Mouse (Mus musculus) right cerebral cortex, adult 18-20 months (tissue): ENCODE data around the gene Bcl11b.
A peak's percentile ranks its signal among the peaks of the same experiment; 100 is the strongest.

Experiments used
- DNase-seq: peaks from one replicate; pipeline ENCODE4 v3.0.0; 2022; ENCODE audit warnings: mixed read lengths

The Bcl11b gene

DNA sequence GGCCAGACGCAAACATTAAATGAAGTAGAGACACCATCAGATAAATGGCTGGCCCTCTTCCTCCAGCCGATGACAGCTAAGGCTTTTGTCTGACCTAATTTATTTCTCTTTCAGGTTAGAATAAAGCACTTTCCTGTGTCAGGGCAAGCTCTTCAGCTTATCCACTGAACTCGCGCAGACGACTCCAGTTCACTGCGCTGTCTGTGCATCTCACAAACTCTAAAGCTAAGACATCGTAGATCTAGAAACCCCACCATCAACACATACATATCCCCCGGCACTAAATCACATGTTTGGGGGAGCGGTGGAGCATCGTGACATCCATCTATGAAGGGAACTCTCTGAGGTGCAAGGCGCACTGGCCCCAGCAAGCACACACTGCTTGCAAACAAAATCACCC is 5.5 kb downstream of the Bcl11b start:
- no peak for DNase-seq

DNA sequence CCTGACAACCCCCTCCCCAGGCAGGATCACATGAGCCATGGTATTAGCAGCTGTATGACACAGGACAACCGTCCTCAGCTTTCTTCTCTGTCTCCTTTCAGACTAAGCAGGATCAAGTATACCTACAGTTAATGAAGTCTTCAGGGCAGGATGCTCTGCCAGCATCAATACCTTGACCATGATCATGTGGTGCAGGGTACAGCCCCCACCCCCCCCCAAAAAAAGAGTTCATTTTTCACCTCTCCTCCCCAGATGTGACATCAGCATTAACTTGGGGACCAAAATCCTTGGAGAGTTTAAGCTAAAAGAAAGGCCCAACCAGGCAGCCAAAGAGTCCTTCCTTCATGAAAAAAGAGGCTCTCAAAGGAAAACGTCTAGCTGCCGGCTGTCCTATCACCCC is 6.2 kb downstream of the Bcl11b start:
- no peak for DNase-seq

DNA sequence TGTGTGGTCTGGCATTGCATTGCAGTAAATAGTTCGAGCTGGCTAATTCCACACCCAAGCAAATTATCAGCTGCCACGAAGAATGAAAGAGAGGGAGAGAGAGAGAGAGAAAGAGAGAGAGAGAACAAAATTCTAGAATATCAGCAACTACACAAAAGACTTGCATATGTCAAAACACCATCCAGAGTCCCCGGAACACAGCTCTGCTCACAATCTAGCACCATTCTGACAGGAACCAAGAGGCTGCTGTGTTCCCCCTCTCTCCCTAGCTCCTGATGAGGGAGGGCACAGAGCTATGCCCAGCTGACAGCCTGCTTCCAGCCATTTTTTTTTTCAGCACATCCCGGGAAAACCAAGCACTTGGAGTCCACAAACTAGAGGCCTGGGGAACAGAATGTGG is 6.6 kb downstream of the Bcl11b start:
- DNase-seq, result no peak

DNA sequence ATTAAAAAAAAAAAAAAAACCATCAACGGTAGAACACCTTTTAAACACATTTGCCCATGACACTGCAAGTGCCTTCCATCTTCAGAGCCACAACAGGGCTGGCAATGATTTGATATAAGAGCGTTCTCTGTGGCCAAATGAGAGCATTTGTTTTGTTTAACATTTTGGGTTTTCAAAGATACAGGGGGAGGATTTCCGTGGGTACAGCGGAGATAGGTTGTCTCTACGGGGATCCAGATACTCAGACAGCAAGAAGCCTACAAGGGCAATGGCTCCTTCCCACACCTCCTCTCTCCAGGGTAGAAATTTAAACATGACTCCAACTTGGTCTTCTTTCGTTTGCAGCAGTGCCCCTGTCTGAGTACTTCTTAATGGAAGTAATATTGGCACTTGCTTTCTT is 7.2 kb downstream of the Bcl11b start:
- DNase-seq, result no peak

DNA sequence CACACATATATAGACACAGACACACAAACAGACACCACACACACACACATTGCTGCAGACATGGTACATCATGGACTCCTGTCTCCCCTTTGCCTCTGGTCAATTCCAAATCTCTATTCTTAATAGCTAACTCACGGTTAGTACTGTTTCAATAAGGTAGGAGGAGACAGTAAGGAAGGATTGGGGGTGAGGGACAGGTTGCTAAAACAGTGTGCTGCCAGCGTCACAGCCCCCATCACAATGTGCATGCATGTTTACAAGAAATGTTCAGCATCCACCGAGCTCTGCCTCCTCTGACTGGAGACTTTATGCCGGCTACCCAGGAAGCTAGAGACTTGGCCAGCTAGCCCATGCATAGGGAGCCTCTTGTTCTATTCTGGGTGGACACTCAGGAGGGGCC is 9.0 kb downstream of the Bcl11b start:
- DNase-seq, result no peak

DNA sequence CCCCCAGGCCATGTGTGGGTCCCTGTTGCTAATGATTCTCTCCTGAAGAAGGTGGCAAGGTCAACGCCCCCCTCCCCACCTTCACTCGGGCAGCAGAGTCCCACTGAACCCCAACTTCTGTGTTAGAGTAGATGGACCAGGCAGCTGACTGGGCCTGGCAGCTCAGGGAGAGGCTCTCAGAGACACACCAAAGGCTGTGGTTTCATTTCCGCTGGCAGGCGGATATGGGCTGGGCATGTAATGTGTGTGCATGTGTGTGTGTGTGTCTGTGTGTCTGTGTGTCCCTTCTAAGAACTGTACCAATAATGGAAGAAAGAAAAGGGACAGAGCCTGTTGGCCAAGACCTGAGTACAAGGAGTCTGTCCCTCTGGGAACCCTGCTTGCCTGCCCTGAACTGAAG is 10.4 kb downstream of the Bcl11b start:
- DNase-seq, result no peak

DNA sequence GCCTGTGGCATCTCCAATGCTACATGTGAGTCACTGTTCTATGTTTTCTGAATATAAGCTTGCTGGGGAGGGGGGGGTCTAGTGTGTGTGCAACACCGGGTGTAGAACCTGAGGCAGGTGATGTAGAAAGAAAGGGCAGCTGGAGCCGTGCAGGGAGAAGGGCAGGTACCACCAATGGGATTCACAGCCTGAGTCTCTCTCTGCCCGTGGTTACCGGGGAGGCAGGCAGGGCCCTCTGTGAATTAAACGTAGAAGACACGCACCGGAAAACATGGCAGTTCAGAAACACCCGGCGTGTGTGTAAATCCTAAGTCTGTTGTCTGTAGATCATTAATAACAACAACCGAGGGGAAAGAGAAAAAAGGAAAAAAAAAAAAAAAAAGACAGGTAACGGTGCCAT is 12.2 kb downstream of the Bcl11b start:
- DNase-seq, result no peak

DNA sequence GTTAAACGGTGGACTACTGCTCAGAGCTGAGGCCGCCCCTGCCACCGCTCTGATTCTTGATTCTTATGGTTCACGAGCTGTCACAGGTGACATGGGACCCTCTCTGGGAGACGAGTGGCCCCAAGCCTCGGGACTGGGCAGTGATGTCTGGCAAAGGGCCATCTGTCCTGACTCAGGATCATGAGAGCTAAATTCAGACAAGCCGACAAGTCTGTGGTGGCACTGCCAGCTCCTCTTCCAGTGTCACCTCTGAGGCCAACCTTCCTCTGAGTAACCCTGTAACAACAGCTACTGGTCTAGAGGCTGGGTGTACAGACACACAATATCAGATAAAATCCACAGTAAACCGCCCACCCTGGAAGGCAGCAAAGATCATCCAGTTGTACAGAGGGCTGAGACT is 20.2 kb downstream of the Bcl11b start:
- DNase-seq, result no peak

DNA sequence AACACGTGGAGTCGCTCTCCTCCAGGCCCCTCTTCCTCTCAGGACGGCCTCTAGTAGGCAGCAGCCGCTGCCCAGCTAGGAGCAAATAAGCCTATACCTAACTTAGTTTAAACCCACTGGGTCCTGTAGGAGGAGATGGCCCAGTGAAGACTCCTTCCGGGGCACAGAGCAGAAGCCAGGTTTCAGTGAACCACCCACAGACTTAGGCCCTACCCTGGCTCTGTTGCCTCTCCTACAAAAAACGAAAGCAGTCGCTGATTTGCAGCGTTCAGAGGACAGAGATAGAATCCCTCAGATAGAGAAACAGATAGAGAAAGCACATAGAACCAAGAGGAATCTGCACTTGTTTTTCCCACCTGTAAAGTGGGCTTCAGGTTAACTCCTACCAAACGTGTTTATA is 21.1 kb downstream of the Bcl11b start:
- no peak for DNase-seq

DNA sequence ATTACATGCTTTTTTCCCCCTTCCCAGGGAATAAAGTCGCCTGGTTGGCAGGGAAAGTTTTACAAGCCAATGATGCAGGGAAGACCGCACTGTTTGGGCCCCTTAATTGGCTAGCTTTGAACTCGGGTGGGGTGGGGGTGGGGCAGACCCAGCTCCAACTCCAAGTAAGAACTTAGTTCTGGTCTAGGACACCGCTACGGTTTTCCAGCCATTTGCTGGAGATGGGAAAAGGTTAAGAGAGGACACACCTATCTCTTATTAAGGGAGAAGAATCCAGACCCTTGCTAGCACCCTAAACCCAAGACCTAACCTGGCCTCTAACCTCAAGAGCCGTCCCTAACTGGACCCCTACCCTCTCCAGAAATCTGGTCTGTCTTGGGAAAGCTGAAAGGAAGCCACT is 22.2 kb downstream of the Bcl11b start:
- DNase-seq, result no peak

DNA sequence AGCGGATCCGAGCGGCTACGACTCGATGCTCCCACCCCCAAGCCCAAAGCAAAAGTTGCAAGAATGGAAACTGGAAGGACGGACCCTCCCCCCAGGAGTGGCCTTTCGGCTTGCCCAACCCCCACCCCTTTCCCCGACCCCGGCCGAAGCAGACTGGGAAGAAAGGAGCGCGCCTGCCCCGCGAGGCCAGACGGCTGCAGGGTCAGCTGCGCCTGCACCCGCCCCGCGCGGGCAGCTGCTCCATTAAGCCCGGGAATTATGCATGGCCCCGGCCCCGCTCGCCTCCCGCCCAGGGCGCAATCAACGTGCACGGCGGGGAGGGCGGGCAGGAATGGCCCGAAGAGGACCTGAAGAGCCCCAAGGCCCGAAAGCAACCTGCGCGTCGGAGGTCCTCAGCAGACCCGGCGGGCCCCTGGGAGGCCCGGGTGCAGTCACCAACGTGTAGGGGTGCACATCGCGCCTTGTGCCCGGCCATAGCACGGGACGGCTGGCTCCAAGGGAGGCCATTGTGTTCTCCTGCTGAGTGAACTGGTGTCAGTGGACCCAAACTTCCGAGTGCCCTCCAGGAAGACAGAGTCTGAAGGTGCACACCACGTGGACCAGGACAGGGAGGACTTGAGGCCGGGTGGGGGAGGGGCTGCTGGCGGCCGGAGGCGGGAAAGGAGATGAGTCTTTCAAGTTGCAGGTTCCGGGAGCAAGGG is 23.0 kb downstream of the Bcl11b start:
- no peak for DNase-seq

DNA sequence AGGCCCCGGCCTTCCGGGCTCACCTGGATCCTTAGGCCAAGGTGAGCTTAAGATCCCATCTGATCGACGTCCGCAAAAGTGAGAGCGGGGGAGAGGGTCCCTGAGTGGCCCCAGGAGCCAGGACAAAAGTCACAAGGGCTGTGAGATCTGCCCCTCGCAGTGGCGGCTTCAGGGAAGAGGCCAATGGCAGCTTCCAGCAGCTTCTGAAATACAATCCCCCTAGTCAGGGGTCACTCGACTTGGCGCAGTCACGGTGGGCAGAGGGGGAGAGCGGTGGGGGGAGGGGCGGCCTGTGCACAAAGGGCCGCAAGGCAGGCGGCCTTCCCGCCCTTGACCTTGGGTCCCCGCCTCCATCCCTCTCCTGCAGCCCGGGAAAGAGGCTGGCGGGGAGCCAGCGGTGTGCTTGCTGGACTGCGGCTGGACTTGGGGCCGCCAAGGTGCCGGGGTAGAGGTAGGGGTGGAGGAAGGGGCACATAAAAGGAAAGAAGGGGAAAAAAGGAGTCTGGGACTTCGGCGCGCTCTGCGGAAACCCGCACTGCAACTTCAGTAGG is 23.6 kb downstream of the Bcl11b start:
- no peak for DNase-seq

DNA sequence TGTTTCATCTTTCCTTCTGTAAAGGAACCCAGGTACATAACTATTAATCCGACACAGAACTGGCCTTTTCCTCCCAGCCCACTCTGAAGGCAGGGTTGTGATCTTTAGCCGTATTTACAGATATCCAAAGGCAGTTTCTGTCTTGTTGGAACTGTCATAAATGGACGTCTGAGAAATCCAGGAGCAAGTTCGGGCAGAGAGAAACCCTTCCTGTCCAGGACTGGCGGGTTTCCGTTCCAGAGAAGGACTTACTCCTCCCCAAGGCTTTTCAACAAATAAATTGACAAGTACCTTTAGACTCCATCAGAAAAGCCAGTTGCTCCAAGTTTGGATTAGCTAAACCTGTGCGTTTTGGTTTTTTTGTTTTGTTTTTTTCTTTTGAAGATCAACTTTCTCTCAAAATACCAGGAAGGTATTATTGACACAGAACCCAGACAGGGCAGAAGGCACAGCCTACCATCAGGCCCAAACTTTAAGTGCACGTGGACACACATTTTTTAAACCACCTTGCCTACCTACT is 24.6 kb downstream of the Bcl11b start:
- DNase-seq, result no peak

DNA sequence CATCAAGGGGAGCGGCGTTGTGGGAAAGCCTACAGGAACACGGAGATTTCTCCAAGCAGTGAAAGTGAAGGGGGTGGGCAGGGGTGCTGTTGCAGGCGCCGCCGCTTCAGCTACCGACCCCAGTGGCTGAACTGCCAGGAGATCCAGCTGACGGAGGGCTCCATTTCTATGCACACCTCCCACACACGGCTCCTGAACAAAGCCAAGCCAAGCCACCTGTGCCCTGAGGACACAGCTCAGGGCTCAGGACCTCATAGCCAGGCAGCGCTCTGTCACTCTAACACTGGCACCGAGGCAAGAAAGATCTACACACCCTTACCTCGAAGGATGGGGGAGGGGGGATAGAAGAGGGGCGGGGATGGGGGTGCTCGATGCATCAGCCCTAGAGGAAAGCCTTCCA is 25.3 kb downstream of the Bcl11b start:
- no peak for DNase-seq

DNA sequence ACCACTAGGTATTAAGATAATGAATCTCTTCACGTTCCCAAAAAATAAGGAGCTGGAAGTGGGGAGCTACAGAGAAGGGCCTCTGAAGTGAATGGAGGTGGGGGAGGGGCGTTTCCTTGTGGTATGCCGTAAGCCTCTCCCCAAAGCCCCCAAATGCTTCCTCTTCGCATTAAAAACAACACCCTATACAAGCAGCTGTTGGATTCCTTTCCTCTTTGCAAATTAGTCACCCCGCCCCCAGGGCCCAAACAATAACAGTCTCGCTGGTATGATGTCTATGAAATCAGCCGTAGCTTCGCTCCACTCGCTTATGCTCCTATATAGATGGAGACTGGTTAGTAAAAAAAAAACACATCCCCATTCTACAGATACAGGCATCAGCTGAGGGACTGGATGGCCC is 25.9 kb downstream of the Bcl11b start:
- no peak for DNase-seq

DNA sequence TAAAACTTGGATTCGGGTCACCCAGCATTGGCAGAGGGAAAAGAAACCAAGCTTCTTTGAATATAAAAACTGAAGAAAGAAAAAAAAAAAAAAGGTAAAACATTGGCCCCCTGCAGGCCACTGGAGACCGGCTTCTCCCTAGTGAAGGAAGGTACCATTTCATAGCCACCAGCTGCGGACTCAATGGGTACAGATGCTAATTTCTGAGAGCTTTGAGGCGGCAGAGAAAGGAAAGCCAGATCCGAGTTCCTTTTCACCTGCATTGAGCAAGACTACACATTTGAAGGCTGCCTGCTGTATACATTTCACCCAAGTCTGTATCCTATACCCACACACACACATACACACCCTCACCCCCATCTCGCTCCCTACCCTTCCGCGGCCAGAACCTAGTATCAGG is 26.3 kb downstream of the Bcl11b start:
- no peak for DNase-seq

DNA sequence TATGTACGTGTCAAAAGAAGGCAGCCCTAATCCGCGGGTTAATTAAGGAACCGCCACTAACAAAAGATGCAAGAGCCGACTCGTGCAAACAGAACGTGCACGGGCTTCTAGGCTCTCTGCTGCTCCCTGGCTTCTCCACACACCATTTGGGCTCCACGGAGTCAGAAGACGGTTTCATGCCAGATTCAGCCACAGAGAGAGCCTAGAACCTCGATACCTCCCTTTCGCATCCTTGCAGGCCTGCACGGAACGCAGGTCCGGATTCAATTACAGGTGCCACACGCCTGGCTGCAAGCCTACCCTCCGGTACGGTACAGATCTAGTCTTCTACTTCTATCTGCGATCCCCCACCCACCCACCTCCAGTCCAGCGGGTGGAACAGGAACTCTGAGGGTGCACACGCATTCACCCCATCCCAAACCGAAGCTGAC is 26.8 kb downstream of the Bcl11b start:
- no peak for DNase-seq

DNA sequence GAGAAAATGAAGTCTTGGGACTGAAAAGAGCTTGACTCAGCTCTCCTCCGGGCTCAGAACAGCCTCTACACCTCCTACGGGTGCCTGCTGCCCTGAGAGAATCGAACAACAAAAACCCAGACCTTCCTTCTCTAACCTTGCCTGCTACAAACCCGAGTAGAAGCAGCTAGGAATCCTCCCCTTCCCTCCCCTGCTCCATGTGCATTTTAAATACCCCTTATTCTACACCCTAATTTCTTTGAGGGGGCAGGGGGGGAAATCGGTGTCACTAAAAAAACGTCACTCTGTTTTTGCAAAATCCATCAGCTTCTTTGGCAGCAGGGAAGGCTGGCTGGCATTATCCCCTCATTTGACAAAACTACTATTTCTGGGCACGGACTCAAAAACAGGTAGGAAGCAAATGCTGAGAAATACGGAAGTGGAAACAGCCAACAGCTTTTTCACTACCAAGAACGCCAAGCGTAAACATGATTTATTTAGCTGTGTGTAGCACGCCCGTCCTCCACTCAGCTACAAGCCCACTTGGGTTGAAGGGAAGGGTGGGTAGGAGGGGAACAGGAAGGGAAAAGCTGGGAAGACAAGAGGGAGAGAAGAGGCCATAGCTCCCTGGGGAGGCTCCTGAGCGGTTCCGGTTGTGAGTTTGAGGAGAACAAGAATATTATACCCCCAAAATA is 27.4 kb downstream of the Bcl11b start:
- peak; percentile 75 for DNase-seq

DNA sequence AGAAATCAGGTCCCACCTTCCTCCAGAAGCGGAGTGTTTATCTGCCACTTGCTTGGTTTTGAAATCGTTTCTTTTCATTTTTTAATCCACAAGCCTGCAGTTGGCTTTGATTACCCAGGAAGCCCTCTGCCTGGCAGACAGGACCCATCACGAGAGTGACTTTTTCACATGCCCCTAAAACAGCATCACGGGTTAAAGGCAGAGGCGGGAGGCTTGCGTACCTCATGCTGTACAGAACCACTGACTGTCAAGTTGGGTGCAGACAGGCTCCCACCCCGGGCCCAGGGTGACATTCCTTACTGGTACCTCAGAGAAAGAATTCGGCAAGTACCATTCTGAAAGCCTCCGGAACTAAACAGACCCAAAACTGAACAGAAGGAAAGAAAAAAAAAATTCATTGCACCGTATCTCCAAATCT is 27.9 kb downstream of the Bcl11b start:
- DNase-seq, result no peak

DNA sequence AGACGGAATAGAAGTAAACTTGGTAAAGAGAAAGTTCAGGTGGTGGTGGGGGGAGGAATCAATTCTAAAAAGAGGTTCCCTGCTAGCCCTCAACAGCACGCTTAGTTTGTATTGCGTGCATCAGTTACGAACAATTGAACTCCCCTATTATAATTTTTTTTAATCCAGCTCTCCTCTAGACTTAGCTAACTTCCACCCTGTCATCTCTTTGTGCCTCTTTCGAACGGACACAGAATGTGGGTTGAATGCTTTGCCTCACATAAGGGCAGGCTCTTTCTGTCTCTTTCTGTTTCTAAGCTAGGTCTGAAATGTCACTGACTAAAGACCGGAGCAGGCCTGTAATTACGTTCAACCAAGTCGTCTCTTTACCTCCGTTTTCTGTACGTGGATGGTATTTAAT is 28.9 kb downstream of the Bcl11b start:
- DNase-seq, result no peak

DNA sequence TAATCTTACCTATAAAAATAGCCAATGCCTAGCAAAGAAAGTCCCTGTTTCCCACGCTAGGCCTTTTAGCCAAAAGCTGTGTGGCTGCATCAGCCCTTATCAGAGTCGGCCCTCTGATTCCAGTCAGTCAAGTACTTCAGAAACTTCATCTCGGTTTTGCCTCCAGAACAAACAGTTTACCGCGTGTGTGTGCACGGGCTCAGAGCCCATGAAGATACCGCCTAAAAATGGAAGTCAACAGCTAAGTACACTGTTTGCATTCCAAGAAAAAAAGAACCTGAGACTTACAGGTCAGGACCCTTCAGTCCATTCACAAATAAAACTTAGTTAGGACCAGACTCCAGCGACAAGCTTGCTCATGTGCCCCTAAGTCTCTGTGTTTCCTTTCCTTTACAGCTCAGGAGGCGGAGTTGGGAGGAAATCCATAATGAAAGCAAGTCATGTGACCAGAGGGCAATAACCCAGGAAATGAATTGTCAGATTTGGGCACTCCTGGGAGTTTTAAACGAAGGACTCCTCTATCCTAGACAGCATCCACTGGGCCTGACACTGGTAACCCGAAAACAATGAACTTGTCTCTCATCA is 29.8 kb downstream of the Bcl11b start:
- DNase-seq, result no peak

DNA sequence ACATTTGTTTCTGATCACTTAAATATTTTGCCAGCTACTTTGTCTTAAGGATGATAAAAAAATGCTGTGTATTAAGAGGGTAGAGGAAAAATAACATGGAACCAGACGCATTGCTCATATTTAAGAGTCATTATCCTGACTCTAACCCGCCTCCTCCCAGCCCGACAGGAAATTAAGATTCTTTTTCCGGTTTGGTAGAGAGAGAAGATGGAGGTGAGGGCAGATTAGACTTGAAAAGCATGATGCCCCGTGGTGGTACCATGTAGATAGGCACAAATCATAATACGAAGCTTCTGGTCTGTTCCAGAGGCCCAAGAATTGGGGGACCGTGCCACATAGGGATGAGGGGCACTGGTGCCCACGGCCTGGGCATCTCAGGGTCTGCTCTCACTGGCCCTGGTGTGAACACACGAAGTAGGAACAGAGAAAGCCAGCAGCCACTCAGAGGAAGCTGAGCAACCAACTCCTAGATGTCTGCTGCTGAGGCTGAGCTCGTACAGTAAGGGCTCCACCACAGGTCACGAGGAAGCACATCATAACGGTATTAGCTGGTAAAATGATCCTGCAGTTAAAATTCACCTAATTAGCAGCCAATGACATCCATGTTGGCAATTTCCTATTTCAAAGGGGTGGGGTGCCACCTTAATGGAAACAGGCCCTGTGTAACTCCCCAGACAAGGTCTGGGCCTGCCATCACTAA is 32.2 kb downstream of the Bcl11b start:
- DNase-seq, result no peak

DNA sequence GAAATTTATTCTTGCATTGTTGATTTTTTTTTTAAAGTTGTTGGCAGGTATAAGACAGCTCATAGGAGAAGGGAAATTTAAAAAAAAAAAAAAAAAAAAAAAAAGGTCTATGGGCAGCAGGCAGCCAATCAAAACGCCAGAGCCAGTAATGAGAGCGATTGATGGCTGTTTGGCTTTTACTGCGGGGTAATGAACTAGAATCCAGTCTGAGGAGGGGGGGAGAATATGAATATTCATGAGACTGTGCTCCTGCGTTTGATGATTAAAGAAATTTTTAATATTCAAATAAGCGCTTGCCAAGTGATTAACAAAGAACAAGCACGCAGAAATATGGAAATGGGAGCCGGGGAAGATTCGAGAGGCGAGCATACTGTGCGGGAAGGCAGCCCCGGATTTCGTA is 32.8 kb downstream of the Bcl11b start:
- DNase-seq, result no peak
